Mouse (Mus musculus) left cerebral cortex, adult 8-10 months (tissue): ENCODE data around the gene Esf1. TPM values are rescaled to one million over a fixed set of nuclear protein-coding genes. Genes with fewer than 3 reads are reported as not detected.
"Not testable (repeated sequence)": the region's sequence is repeated elsewhere in the genome, so short reads cannot be mapped to it uniquely, and the experiment has no call there.

Experiments used
- DNase-seq, 2 experiments: peaks; one replicate each; pipeline ENCODE4 v3.0.0; 2022; ENCODE audit warnings: low spot score in 2 of 2
- total RNA-seq, 4 experiments: library from RNA; stranded (reverse); gene quantifications; 2 replicates each; pipeline ENCODE4 v1.2.4; 2022

Gene Esf1
- 10 to 100 TPM; 18.0 to 19.4 (median 19.0) TPM for total RNA-seq

DNA sequence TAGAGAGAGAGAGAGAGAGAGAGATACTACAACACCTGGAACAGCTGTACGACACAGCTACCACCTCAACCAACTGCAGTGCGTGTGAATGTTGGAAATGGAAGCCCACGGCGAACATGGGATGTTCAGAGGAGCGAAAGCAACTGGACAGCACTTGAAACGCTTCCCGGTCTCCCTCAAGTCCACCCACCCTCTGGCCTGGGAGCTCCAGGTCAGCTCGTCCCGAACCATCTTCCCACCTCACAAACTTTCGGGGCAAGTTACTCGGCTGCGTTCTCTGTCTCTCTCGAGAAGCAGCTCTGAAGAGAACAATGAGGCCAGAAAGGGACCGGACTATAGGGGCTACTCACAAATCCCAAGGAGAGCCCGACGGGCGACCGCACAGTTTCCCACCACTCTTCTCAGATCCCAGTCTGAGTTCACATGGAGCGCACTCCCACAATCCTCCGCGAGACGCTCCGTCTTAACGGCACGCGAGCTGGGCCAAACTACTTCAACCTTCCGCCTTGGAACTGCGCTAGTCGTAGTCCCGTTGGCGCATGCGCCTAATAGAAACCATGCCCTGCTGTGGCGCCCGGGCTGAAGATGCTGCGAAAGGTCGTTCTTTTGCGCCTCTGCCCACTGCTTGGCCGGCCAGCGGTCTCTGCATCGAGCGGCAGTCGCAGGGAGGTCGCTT lies at the start of gene Esf1, which contains the start of gene Ndufaf5:
Esf1 (minus strand) TSS at position 438 of the 676 bp plus-strand sequence.
Ndufaf5 (plus strand) TSS at position 523 of the 676 bp plus-strand sequence.
- DNase-seq, result peak; percentile 94 to 99

DNA sequence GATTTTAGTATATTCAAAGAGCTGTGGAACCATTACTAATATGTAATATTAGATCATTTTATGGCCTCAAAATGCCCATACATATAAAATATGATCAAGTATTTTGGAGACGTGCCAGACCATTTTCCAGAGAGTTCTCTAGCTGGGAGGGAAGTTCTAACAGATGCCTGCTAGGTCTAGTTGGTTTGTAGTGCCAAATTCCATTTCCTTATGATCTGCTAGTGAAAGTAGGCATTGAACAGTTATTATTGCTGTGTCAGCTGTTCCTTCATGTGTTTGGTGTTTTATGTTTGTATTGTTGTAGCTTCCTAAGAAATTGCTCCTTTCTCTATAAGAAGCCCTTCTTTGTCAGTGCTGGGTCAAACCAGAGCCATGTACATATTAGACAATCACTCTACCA lies 45.6 kb upstream of the Esf1 start:
- DNase-seq, result no peak

DNA sequence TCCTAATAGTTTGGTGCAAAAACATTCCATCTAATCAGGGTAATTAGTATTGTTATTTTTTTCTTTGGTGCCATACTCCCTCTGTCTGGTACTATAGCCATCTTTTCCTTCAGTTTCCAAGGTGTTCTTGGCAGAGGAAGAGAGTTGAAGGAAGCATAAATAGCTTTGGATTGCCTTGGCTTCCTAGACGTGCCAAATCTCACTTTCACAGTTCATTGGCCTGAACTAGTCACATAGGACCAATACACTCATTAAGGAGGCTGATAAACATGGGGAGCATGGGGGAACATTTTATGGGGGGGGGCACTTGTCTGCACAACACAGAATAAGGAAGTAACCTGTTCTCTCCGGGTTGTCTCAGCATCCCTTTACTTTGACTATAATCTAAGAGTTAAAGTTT lies 45.1 kb upstream of the Esf1 start:
- no peak for DNase-seq

DNA sequence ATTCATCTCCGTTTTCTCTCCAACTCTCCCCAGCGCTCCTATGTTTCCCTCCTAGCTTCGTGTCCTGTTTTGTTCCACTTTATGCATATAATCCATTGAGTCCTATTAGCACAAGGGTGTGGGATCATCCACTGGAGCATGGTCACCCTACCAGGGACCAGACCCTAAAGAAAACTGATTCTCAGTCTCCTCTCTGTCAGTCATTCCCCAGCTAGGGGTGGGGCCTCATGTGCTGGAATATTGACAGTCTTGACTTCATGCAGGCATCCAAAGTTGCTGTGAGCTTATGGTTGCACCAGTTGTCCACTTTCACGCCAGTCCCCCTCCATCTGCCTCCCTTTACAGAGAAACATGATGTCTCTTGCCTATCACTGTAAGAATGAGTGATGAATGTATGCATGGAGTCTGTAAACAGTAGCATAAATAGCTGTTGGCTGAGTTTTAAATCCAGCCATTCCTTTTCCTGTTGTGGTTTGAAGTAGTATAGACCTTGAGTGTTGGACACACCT lies 44.2 kb upstream of the Esf1 start:
- no peak for DNase-seq

DNA sequence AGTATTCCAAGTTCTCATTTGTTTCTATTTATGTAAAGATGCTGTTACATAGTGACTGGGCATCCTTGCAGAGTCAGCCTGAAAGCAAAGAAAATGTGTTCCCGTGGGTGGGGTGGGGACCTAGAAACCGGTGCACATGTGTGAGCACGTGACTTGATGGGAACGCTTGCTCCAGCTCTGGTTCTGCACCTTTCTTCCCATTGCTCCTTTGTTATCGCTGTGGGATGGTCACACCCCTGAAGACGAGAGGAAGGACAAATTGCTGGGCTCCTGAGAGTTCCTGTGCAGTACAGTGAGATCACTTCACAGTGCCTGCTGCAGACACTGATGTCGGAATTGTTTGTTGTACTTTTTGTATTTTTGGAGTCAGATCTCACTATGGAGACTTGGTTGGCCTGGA lies 33.4 kb upstream of the Esf1 start:
- DNase-seq, result no peak

DNA sequence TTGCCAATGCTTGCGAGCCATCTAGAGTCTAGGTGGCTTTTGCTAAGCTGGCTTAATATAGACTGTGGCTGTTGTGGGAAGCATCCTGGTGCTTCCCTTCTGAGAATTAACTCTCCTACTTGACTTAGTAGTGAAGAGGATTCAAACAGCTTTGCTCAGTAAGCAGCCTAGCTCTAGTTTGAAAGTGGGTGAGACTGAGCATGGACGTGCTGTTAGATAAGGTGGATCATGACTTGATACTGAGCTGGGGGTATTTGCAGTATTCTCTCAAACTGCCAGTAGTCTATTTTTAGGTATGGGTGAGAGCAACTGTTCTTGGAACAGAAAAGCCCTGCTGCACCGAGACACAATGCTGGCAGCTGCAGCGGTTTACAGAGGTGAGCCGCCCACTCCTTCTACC lies 32.2 kb upstream of the Esf1 start:
- peak in 1 of 2 experiments; percentile 52 for DNase-seq

DNA sequence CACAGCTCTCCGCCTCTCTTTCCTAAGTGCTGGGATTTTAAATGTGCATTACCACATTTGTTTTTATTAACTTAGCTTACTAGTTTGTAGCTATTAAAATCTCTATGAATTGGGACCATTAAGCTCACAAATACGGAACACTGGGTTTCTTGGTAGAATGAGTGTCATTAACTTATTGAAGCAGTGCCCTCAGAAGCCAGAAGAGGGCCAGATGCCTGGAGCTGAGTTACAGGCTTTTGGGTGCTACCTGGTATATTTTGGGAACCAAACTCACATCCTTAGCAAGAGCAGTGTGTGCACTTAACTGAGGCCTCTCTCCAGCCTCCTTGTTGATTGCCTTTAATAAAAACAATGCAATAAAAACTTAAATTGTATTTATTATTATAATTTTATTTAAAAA lies 30.3 kb upstream of the Esf1 start:
- no peak for DNase-seq

DNA sequence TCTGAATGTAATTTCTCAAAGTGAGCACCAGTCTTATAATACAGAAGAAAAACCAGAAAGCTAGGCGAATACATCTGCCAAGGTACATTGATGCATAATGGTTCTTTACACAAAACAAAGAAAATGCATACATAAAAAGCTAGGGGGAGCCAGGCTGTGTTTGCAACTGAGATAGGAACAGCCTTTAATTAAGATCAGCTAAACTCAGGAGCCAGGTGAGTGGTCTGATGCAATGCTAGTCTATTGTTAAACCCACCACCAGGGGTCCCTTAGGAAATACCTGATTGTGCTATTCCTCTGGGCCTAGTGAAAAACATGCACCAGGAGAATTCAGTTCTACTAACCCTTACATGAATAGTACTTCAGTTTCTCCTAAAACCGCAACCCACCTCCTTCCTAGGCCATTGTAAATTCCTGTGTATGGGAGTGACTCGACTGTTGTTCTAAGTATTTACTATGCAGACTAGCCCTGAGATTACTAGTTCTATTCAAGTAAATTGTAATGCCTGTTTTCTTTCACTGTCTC lies 15.4 kb upstream of the Esf1 start:
- not testable (repeated sequence) for DNase-seq

DNA sequence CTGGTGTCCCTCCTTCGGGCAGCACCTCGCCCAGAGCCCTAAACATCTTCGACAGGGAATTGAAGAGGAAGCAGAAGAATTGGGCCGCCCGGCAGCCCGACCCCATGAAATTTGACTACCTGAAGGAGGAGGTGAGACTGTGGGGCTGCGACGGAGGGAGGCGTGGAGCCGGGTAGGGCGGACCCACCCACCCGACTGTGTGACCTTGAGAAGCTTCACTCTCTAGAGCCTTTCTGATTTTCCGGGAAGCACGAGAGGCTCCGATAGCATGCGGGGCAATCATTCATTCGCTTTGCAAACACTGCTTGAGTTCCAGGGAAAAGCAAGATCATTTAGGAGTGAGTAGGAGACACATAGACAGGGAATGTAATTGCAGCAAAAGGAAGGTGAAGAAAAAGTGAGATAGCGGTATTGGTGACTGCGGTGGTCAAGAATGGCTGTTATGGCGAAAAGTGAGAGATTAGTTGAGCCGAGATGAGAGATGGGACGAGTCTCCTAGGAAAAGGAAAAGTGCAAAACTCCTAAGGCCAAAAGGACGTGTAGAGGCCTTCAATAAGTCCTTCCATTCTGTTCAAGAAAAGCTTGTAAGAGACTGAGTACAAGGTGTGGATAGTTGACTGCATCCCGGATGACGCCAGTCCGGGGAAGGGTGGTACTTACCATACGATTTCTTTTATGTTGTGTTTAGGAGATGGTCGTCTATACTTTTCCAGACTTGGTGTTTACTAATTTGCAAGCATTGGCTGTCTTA lies 614 bp upstream of the Esf1 start:
- no peak for DNase-seq

DNA sequence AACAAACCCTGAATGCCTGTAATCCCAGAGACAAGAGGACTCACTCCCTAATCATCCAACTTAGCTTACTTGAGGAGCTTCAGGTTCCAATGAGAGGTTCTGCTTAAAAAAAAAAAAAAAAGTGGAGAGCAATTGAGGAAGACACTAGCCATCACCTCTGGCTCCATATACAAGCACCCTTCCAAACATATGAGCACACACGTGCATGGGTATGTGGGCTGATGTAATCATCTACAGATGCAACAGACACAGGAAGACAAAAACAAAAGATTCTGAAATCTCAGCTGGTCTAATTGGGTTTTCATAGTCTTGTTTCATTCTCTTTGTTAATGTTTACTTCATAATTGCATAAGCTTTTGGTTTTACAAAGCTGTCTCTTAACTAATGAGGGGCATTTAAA lies 1.3 kb downstream of the Esf1 start:
- no peak for DNase-seq

DNA sequence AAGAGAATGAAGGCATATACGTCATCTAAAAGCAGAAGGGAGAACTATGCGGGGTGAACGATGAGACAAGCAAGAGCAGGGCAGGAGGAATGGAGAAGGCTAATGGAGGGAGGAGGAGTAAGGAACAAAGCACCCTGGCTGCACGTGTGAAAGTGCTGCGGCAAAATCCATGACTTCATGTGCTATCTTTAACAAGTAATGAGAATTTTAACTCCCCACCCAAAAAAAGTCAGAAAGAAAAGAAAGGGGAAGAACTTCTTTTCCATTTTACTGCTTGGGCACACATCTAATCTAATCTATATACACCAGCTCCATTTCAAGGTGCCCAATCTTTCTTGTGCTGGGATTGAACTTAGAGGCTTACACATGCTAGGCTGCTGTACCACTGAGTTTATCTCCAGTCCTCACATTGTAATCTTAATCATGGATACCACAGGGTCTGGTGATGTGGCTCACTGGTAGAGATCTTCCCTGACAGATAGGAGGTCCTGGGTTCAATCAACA lies 7.0 kb downstream of the Esf1 start:
- no peak for DNase-seq

DNA sequence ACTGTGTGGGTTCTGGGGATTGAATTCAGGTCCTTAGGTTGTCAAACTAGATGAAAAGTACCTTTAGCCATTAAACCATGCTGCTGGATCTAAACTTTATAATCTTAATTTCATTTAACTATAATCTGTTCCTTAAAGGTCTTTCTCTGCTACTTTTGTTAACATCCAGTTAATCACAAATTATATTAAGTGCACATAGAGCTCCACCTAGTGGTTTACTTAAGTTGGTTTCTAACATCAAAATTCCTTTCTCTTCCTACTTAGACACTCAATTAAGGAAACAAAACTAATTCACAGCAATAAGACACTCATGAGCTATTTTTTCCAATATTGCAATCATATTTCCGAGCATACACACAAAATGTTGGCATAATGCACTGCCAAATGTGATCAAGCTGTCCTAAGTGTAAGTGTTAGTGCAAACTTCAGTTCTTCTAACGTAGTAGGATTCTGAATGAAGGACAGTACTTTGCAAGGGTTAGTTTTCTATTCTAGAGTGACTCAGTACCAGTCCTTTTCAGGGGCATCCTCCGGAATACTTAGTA lies 11.1 kb downstream of the Esf1 start:
- DNase-seq, result no peak

DNA sequence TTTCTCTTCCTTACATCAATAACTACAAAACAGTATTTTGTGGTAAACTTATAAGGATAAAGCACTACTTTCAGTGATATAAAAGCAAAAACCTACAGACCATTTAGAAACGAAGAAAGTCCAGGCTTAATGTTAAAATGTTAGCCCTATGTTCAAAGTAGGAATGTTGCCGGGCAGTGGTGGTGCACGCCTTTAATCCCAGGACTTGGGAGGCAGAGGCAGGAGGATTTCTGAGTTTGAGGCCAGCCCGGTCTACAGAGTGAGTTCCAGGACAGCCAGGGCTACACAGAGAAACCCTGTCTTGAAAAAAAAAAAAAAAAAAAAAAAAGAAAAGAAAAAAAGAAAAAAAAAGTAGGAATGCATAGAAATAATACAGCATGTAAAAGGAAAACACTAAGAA lies 18.6 kb downstream of the Esf1 start, which contains the start of gene Gm17374:
Gm17374 (plus strand) TSS at position 301 of the 400 bp plus-strand sequence.
- not testable (repeated sequence) for DNase-seq

DNA sequence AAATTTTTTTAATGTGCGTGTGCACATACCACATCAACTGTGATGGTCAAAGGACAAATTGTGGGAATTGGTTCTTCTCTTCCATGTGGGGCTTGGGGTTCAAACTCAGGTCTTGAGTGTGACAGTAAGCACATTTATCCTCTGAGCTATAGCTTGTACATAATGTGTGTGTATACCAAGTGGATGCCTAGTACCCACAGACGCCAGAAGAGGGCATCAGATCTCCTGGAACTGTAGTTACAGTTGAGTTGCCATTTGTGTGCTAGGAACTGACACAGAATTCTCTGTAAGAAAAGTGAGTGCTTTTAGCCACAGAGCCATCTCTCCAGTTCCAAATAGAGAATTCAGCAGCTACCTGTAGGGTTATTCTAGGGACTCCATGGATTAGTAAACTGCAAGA lies 44.8 kb downstream of the Esf1 start:
- DNase-seq, result no peak

DNA sequence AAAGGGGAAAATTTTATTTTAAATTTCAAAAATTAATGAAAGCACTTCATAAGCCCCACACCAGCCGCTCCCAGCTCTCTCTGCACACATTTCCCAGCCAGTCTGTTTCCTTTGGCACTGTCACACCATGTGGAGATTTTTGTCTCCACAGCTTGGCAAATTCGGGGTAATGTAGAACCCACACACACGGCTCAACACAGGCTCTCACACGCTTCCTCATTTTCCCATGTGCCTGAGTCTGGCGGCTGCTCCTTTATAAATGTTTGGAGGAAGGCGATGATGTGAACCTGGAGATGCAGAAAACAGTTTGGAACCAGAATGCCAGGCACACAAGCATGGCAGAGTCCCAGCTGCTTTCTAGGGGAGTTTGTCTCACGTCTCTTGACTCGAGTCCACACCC lies 56.5 kb downstream of the Esf1 start:
- DNase-seq, result peak in 1 of 2 experiments; percentile 37

DNA sequence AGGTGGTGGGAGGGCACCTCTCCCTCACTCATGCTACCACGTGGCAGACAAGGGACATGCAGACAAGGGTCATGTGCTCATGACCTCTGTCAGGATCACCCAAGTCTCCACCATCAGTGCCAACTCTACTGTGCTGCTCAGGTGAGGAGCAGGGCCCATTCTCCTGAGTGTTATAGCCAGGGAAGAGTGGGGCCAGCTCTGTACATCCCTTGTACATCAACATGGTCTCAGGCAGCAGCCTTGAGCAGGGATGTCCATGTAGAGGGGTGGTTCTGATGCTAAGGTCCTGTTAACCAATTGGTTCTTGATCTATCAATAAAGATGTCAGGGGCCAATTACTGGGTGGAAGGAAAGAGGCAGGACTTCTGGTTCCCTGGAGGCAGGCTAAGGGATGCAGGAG lies 61.4 kb downstream of the Esf1 start:
- no peak for DNase-seq

DNA sequence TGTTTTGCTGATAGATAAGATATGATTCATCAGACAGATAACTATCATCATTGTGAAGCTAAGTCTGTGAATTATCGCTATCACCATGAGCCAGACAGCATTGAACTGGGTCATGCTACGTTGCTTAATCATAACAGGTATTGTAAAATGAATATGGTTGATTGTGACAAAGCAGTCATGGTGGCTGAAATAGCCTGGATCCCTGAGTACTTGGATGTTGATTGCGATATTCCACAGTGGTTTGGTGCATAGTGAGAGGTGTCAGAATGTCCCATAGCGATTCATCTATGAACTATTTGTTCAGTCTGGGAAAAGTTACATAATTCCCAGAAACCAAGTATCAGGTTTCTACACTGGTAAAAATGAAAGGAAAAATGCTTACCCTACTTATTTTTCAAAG lies 62.7 kb downstream of the Esf1 start:
- DNase-seq, result no peak

DNA sequence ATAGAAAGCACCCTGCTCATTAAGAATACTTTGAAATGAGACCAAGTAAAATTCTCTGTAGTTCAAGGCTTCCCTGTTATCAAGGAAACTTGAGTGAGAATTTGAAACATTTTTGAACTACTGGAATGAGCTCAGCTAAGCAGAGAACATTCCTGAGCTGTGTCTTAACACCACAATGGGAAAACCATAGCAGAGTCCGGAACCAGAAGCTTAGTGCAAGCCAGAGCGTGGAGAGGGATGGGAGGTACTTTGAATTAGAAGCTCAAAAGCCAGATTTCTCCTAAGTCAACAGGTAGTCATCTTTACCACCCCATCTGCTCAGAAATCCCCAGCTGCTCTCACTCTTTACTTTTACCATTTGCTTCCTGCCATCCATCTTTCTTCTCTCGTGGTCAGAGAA lies 65.4 kb downstream of the Esf1 start:
- no peak for DNase-seq

DNA sequence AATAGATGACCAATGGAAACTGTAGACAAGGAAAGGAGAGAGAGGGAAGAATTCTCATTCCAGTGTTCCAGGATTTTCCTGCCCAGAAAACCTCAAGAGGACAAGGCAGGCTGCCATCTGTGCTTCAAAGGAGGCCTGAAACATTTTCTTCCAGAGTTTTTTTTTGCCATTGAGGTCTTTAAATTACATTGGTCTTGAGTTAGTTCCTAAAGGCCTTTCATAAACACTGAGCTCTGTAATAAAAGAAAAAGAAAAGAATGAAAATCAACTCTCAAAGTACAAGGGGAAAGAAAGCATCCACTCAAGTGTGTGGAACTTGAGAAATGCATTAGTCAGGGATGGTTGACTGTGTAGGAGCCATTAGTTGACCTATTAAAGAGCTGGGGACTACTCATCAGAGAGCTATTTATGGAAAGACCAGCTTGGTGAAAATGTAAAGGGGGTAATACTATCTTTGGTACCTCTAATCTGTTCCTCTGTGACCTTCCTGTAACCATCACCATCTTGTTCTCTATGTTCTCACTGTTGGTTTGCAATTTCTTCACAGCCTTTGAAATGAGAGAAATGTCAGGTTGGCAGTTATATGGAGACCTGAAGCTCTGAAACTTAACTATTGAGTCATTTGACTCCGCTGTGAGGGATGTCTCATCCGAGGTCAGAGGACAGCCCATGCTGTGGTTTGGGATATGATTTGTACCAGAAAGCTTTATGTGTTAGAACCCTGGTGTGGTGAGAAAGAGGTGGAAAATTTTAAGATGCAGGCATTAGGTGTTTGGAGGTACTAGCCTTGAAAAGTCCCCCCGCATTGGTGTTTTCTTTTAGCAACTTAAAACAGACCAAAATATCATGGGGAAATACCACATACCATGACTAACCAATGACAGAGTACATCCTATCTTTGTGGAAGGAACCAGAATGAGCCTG lies 69.6 kb downstream of the Esf1 start:
- DNase-seq, result no peak

DNA sequence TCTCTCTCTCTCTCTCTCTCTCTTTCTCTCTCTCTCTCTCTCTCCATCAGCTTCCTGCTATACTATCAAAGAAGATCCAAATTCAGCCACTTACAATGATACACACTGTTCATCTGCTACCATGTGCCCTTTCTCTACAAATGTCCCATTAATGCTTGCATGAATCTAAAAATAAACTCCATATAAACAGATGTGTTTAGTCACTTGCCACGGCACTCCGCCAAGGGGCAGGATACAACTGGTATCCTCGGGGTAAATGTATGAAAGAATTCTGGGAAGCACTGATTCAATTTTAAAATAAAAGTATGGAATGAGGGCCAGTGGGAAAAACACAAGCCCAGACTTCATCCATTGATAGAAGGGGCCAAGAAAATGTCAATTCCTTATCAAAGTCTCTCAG lies 70.4 kb downstream of the Esf1 start:
- no peak for DNase-seq

DNA sequence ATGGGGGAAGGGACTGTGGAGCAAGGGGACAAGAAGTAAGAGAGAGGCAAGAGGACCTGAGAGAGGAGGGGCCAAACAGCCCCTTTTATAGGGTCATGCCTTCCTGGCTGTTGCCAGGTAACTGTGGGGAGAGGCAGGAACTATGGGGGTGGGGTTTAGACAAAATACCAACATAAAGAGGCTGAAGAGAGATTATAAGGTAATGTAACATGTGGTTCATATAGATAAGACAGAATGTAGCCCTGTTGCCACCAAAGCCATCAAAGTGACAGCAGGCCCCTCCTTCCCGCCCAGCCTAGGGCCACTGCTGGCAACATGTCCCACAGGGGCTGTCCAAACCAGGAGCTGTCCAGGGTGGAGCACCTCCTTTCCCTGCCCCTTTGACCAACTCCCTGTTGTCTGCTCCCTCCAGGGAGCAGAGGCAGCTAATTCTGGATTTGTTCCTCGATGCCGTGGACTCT lies 73.2 kb downstream of the Esf1 start:
- no peak for DNase-seq
